Comparison of ENCODE assay signal across 31 mouse cellular contexts in genomic region chr1:34152683-34153082, GRCm38 (mm10).
"Had no signal": no experiment of that assay in that cellular context is flagged by ENCODE, and none has a peak within 500 bp of the region (broad histone marks: within the 10 kb centered on the region; RNA-seq: fewer than 3 reads in every experiment).

No protein-coding gene starts in this region.

- H3K4me2 ChIP-seq: limb, embryonic 12.5 days; limb, embryonic 13.5 days; limb, embryonic 15.5 days; liver, embryonic 11.5 days; liver, embryonic 12.5 days; liver, embryonic 13.5 days; liver, embryonic 15.5 days; lung, embryonic 14.5 days; lung, embryonic 15.5 days; midbrain, embryonic 11.5 days; midbrain, embryonic 12.5 days; midbrain, embryonic 13.5 days; midbrain, embryonic 15.5 days; neural tube, embryonic 12.5 days had no signal

- DNase-seq: left cerebral cortex, postnatal 4 days; liver; liver, embryonic 13.5 days; liver, postnatal 0 days; lung, adult 18-20 months; lung, adult 2 months; lung, embryonic 14.5 days; lung, postnatal 10 days; lung, postnatal 14 days; lung, postnatal 36 days; lung, postnatal 4 days; midbrain, embryonic 14.5 days had no signal

- H3K4me1 ChIP-seq: limb, embryonic 10.5 days; liver, embryonic 12.5 days; liver, embryonic 13.5 days; liver, embryonic 15.5 days; lung, embryonic 15.5 days; megakaryocyte, embryonic 14.5 days; midbrain, embryonic 13.5 days; midbrain, embryonic 15.5 days had no signal

- H3K9ac ChIP-seq: limb, embryonic 12.5 days; limb, embryonic 13.5 days; limb, embryonic 15.5 days; liver, embryonic 12.5 days; liver, embryonic 13.5 days; liver, embryonic 14.5 days; liver, embryonic 15.5 days; liver, postnatal 0 days; lung, embryonic 14.5 days; lung, embryonic 15.5 days; midbrain, embryonic 12.5 days; midbrain, embryonic 13.5 days; midbrain, embryonic 15.5 days; neural tube, embryonic 12.5 days had no signal

- H3K9me3 ChIP-seq: limb, embryonic 10.5 days; limb, embryonic 12.5 days; limb, embryonic 13.5 days; limb, embryonic 15.5 days; liver, embryonic 12.5 days; liver, embryonic 13.5 days; liver, embryonic 15.5 days; lung, embryonic 15.5 days; midbrain, embryonic 12.5 days; midbrain, embryonic 13.5 days; midbrain, embryonic 15.5 days; neural tube, embryonic 12.5 days had no signal

- ATAC-seq: liver, embryonic 12.5 days; liver, postnatal 0 days; lung, postnatal 0 days; midbrain, embryonic 13.5 days; midbrain, embryonic 15.5 days had no signal

- H3K4me3 ChIP-seq: left cerebral cortex, adult 2 months; limb, embryonic 10.5 days; limb, embryonic 12.5 days; limb, embryonic 13.5 days; limb, embryonic 15.5 days; liver, embryonic 12.5 days; liver, embryonic 13.5 days; liver, embryonic 15.5 days; lung, embryonic 15.5 days; megakaryocyte, embryonic 14.5 days; midbrain, embryonic 12.5 days; midbrain, embryonic 13.5 days; midbrain, embryonic 15.5 days; myocyte; neural tube, embryonic 12.5 days had no signal

- H3K27me3 ChIP-seq: limb, embryonic 12.5 days; limb, embryonic 13.5 days; limb, embryonic 15.5 days; liver, embryonic 12.5 days; liver, embryonic 13.5 days; liver, embryonic 15.5 days; lung, embryonic 15.5 days; megakaryocyte, embryonic 14.5 days; midbrain, embryonic 12.5 days; midbrain, embryonic 13.5 days; midbrain, embryonic 15.5 days; neural tube, embryonic 12.5 days had no signal

- H3K27ac ChIP-seq: left cerebral cortex, adult 2 months; limb, embryonic 10.5 days; limb, embryonic 12.5 days; limb, embryonic 13.5 days; limb, embryonic 15.5 days; liver, embryonic 12.5 days; liver, embryonic 13.5 days; liver, embryonic 14.5 days; liver, embryonic 15.5 days; lung, embryonic 15.5 days; macrophage; midbrain, embryonic 12.5 days; midbrain, embryonic 13.5 days; midbrain, embryonic 15.5 days; neural tube, embryonic 12.5 days had no signal

- H3K36me3 ChIP-seq: limb, embryonic 12.5 days; limb, embryonic 13.5 days; limb, embryonic 15.5 days; liver, embryonic 12.5 days; liver, embryonic 13.5 days; liver, embryonic 15.5 days; lung, embryonic 15.5 days; midbrain, embryonic 12.5 days had no signal
